Mouse (Mus musculus): ENCODE results near the gene Ripply1. TPM values are rescaled to one million over a fixed set of nuclear protein-coding genes. Genes with fewer than 3 reads are reported as not detected.

Ripply1 gene
- not detected in 2 replicates for polyA plus RNA-seq (2015; fragmentation: Nextera tagmentation; extraction: Ambion mirVana)

DNA sequence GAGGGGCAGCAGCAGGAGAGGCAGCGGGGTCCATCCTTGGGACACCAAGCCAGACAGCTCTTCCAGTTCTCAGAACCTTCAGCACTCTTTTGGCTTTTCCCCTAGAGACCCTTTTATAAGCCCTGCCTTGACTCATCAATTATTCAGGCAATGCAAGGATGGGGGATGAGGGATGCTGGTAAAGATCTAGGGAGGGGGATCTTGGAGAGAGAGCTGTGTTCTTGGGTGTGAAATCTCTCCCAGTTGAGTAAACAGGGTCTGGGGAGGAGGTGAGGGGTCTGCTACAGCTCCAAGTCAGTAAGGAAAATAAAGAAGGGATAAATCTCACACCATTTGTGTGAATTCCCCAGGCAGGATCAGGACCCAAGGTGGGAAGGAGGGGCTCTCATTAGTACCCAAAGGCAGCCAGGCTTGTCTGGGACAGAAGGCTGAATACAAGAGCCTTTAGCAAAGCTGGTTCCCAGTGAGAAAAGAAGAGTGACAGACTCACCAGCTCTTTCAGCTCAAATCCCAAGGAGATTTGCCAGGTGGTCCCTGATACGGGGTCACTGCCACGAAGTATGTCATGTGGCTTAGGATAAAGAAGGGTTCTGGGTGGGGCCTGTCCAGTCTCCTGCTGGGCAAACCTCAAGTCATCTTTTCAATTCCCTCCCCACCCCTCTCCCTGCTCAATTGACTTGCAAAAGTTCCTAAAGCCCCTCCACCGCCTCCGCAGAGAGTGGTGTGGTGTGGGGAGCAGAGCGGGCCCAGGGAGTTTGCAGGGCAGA, at the start of gene Ripply1:
Gene Ripply1, minus strand, starts transcription at position 76 of the 767 bp plus-strand sequence.
- Histone ChIP-seq H3K27ac (replicated peaks) (no peak within 1 kb of the TSS), H3K27me3 (no peaks in the 10 kb centered on the region), H3K9me3 (replicated peaks) (no peaks in the 10 kb centered on the region), H3K4me3 (replicated peaks) (no peak within 1 kb of the TSS), H3K4me1 (replicated peaks) (peaks cover 20% of the 10 kb centered on the region), H3K9ac (no peak within 1 kb of the TSS), H3K36me3 (replicated peaks) (no peaks in the 10 kb centered on the region), H3K4me2 (no peak within 1 kb of the TSS)
- ATAC-seq (ENCODE audit: insufficient read depth): no peak
- WGBS (ENCODE audit: insufficient replicate concordance): 56% methylated on average over 6 of the region's 6 CpGs

- no peaks in the 10 kb centered on the region for H3K9me3 ChIP-seq (replicated peaks)
Measured at GRCm38 (mm10) chrX:139828363-139829092, 46.4 kb upstream of the Ripply1 start.

DNA sequence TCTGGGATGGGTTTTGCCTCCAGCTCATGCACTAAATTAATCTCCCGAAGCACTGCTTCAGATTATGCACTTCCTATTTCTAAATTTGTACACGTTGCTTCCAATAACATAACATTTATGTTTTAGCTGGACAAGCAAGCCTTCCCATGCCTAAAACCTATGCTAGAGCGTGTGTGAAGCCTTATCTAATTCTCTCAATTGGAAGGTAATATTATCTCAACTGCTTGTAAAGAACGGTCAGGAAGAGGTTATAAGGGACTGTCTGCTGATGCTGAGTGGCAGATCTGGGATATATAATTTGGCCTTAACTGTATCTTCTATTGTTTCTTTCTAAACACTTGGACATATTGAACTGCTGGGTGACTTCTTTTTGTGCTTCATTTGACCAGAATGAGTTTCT, 44.8 kb upstream of the Ripply1 start:
- H3K9me3 ChIP-seq (replicated peaks): no peaks in the 10 kb centered on the region
- WGBS (ENCODE audit: insufficient replicate concordance): 30% methylated on average over 4 of the region's 4 CpGs
- H3K9ac ChIP-seq: no peak overlapping the region
- no peaks in the 10 kb centered on the region for H3K36me3 ChIP-seq (replicated peaks)
- H3K4me2 ChIP-seq: no peak overlapping the region
- H3K4me1 ChIP-seq (replicated peaks): peaks cover 6% of the 10 kb centered on the region; the same call in 1 of the 2 replicates
- H3K27me3 ChIP-seq: no peaks in the 10 kb centered on the region
- H3K27ac ChIP-seq (replicated peaks): no peak overlapping the region
- no peak for ATAC-seq (ENCODE audit: insufficient read depth)
- H3K4me3 ChIP-seq (replicated peaks): no peak overlapping the region

More at GRCm38 (mm10) chrX:139828363-139829092, 46.4 kb upstream of the Ripply1 start:
- Histone ChIP-seq H3K9ac (no peak overlapping the region), H3K27me3 (no peaks in the 10 kb centered on the region), H3K4me1 (replicated peaks) (peaks cover 6% of the 10 kb centered on the region; the same call in 1 of the 2 replicates), H3K27ac (replicated peaks) (no peak overlapping the region), H3K36me3 (replicated peaks) (no peaks in the 10 kb centered on the region), H3K4me3 (replicated peaks) (no peak overlapping the region), H3K4me2 (no peak overlapping the region)
- 65% methylated on average over 6 of the region's 6 CpGs for WGBS (ENCODE audit: insufficient replicate concordance)
- no peak for ATAC-seq (ENCODE audit: insufficient read depth)

DNA sequence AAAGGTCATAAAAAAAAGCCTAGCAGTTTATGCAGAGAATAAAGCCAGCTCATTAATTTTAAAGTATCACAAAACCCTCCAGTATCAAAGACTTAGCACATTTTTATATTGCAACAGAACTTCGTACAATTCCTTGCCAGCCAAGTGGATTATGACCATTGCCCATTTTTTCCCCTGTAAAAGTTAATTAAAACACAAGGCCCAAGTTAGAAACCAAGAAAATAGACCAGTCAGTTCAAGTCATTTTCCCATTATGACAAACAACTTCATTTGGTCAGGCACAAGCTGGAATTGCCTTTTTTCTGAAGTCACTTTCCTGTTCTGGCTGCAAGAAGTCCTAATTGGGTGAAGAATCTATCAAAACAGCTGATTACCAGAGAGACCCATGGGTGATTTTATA, 43.2 kb upstream of the Ripply1 start:
- no peak overlapping the region for H3K4me2 ChIP-seq
- no peaks in the 10 kb centered on the region for H3K36me3 ChIP-seq (replicated peaks)
- H3K4me1 ChIP-seq (replicated peaks): peaks cover 6% of the 10 kb centered on the region; the same call in 1 of the 2 replicates
- no peak overlapping the region for H3K9ac ChIP-seq
- no peak overlapping the region for H3K27ac ChIP-seq (replicated peaks)
- no peak overlapping the region for H3K4me3 ChIP-seq (replicated peaks)
- 70% methylated on average over 1 of the region's 1 CpGs for WGBS (ENCODE audit: insufficient replicate concordance)
- ATAC-seq (ENCODE audit: insufficient read depth): no peak
- no peaks in the 10 kb centered on the region for H3K27me3 ChIP-seq
- no peaks in the 10 kb centered on the region for H3K9me3 ChIP-seq (replicated peaks)

DNA sequence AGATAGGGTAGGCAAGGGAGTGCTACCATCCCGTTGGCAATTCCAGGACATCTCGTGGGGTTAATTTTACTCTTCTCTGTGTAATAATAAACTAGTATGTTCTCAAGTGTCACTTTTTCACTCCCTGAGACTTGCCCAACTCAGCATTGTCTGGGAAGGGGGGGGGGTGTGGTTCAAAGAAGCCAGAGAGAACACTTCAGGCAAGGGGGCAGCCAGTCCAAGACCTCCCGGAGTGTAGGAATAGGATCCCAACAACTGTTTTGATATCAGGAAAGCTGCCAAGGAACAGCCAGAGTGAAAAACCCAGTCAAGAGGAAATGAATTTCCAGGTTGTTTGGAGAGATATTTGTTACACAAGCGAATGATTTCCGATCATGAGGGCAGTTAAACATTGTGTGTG, 33.0 kb upstream of the Ripply1 start:
- no peaks in the 10 kb centered on the region for H3K27me3 ChIP-seq
- WGBS (ENCODE audit: insufficient replicate concordance): 51% methylated on average over 5 of the region's 5 CpGs
- H3K27ac ChIP-seq (replicated peaks): no peak overlapping the region
- no peak overlapping the region for H3K4me2 ChIP-seq
- no peak overlapping the region for H3K9ac ChIP-seq
- H3K9me3 ChIP-seq (replicated peaks): no peaks in the 10 kb centered on the region
- ATAC-seq (ENCODE audit: insufficient read depth): no peak
- peaks cover 23% of the 10 kb centered on the region for H3K4me1 ChIP-seq (replicated peaks)
- no peak overlapping the region for H3K4me3 ChIP-seq (replicated peaks)
- H3K36me3 ChIP-seq (replicated peaks): no peaks in the 10 kb centered on the region

- H3K9ac ChIP-seq: no peak overlapping the region
- WGBS (ENCODE audit: insufficient replicate concordance): 31% methylated on average over 8 of the region's 8 CpGs
Measured at GRCm38 (mm10) chrX:139814018-139814635, 32.0 kb upstream of the Ripply1 start.

GRCm38 (mm10) chrX:139813299-139814002, 31.3 kb upstream of the Ripply1 start:
- 42% methylated on average over 9 of the region's 9 CpGs for WGBS (ENCODE audit: insufficient replicate concordance)
- Histone ChIP-seq H3K9me3 (replicated peaks) (no peaks in the 10 kb centered on the region), H3K4me1 (replicated peaks) (peaks cover 23% of the 10 kb centered on the region), H3K4me2 (peak overlapping the region; percentile 49), H3K27ac (replicated peaks) (peak overlapping the region; percentile 61; the same call in 1 of the 2 replicates), H3K27me3 (no peaks in the 10 kb centered on the region), H3K9ac (no peak overlapping the region), H3K4me3 (replicated peaks) (no peak overlapping the region), H3K36me3 (replicated peaks) (no peaks in the 10 kb centered on the region)
- ATAC-seq (ENCODE audit: insufficient read depth): peak; percentile 77

More at GRCm38 (mm10) chrX:139814018-139814635, 32.0 kb upstream of the Ripply1 start:
- peak overlapping the region; percentile 49 for H3K4me2 ChIP-seq
- no peaks in the 10 kb centered on the region for H3K27me3 ChIP-seq
- peaks cover 23% of the 10 kb centered on the region for H3K4me1 ChIP-seq (replicated peaks)
- peak; percentile 88 for ATAC-seq (ENCODE audit: insufficient read depth)
- H3K36me3 ChIP-seq (replicated peaks): no peaks in the 10 kb centered on the region
- H3K9me3 ChIP-seq (replicated peaks): no peaks in the 10 kb centered on the region
- H3K27ac ChIP-seq (replicated peaks): peak overlapping the region; percentile 61; the same call in 1 of the 2 replicates
- 0 out of 2 replicates have a peak overlapping the region, but pooled peaks have one; percentile 2 for H3K4me3 ChIP-seq (replicated peaks)

DNA sequence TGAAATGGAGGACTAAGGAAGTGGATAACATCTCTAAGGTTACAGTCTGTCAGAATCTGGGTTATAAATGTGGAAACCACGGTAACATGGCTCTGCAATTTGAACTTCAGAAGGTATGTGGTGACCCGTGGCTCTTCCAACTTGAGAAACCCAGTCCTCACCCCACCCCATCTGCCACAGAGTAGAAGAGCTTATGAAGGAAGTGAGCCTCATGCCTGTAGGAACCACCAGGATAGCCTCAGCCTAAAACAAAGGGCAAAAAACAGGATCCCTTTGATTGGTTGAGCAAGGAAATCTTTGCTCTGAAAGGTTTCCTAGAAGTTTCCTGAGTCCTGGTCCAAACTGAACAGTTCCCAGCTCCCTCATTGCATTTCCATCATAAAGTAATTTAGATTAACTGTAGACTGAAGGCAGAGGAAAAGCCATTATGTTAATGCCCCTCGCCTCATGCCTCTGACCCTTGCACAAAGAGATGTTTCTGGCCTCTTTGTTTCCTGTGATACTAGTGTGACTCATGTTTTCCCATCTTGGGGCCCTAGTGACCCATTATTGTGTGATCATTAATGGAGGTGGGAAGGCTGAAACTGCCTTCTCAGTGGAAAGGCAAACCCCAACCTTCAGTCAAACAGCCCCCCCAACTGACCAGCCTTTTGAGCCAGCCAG, 30.6 kb upstream of the Ripply1 start:
- Histone ChIP-seq H3K27me3 (no peaks in the 10 kb centered on the region), H3K4me1 (replicated peaks) (peaks cover 23% of the 10 kb centered on the region), H3K27ac (replicated peaks) (no peak overlapping the region), H3K4me2 (no peak overlapping the region), H3K36me3 (replicated peaks) (no peaks in the 10 kb centered on the region), H3K9me3 (replicated peaks) (no peaks in the 10 kb centered on the region), H3K4me3 (replicated peaks) (no peak overlapping the region), H3K9ac (no peak overlapping the region)
- 39% methylated on average over 3 of the region's 3 CpGs for WGBS (ENCODE audit: insufficient replicate concordance)
- ATAC-seq (ENCODE audit: insufficient read depth): no peak

DNA sequence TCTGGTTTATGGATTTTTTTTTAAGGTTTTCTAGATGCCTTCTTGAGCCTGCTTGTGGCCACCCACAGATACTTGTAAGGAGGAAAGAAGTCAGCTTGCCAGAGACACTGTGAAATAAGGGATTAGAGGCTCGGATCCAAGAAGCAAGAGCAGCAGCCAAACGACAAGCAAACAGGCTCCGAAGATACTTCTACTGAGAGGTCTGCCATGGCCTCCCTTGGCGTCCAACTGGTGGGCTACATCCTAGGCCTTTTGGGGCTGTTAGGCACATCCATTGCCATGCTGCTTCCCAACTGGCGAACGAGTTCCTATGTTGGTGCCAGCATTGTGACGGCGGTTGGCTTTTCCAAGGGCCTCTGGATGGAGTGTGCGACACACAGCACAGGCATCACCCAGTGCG, 26.3 kb upstream of the Ripply1 start:
- Histone ChIP-seq H3K9me3 (replicated peaks) (no peaks in the 10 kb centered on the region), H3K4me2 (no peak overlapping the region), H3K4me3 (replicated peaks) (no peak overlapping the region), H3K27me3 (no peaks in the 10 kb centered on the region), H3K4me1 (replicated peaks) (peaks cover 3% of the 10 kb centered on the region), H3K36me3 (replicated peaks) (no peaks in the 10 kb centered on the region), H3K9ac (no peak overlapping the region), H3K27ac (replicated peaks) (no peak overlapping the region)
- WGBS (ENCODE audit: insufficient replicate concordance): 78% methylated on average over 10 of the region's 10 CpGs
- no peak for ATAC-seq (ENCODE audit: insufficient read depth)

GRCm38 (mm10) chrX:139808085-139808484, 25.9 kb upstream of the Ripply1 start:
- 49% methylated on average over 4 of the region's 4 CpGs for WGBS (ENCODE audit: insufficient replicate concordance)
- H3K4me2 ChIP-seq: no peak overlapping the region
- H3K9ac ChIP-seq: no peak overlapping the region
- H3K27me3 ChIP-seq: no peaks in the 10 kb centered on the region
- no peak overlapping the region for H3K27ac ChIP-seq (replicated peaks)
- H3K4me3 ChIP-seq (replicated peaks): no peak overlapping the region
- no peaks in the 10 kb centered on the region for H3K36me3 ChIP-seq (replicated peaks)
- no peak for ATAC-seq (ENCODE audit: insufficient read depth)
- no peaks in the 10 kb centered on the region for H3K9me3 ChIP-seq (replicated peaks)
- no peaks in the 10 kb centered on the region for H3K4me1 ChIP-seq (replicated peaks)

Data from liver, embryonic 15.5 days (tissue).